In genomic region chr2:118775846-118776245, GRCm38 (mm10) we compare ENCODE assay signal across 12 mouse cellular contexts. TPM values are rescaled to one million over a fixed set of nuclear protein-coding genes. Genes with fewer than 3 reads are reported as not detected.
A peak's percentile ranks its signal among the peaks of the same experiment; 100 is the strongest.
DNase-seq lines count a peak whose midpoint lies in the region; ATAC-seq and TF ChIP-seq lines count a peak whose summit lies in the region.
"Had no signal": no experiment of that assay in that cellular context is flagged by ENCODE, and none has a peak within 500 bp of the region (broad histone marks: within the 10 kb centered on the region; RNA-seq: fewer than 3 reads in every experiment).

No protein-coding gene starts in this region.

- peaks cover 15% of the 10 kb centered on the region; the same call in 1 of the 2 replicates for H3K27me3 ChIP-seq in heart, embryonic 12.5 days (replicated peaks)
- no peaks in the 10 kb centered on the region for H3K27me3 ChIP-seq in midbrain, postnatal 0 days (ENCODE audit: insufficient read depth, low read length)
- H3K27me3 ChIP-seq in midbrain, embryonic 16.5 days (ENCODE audit: control insufficient read depth, insufficient read depth, low read depth, low read length) = no peaks in the 10 kb centered on the region
- H3K27me3 ChIP-seq in small intestine, adult 2 months (ENCODE audit: control insufficient read depth, insufficient read depth, low read length) = no peaks in the 10 kb centered on the region

- peaks cover 12% of the 10 kb centered on the region for H3K4me1 ChIP-seq in heart, embryonic 12.5 days (replicated peaks)
- 0 out of 2 replicates have a peak, but pooled peaks cover 3% of the 10 kb centered on the region for H3K4me1 ChIP-seq in midbrain, postnatal 0 days (ENCODE audit: insufficient read depth, low read length)
- H3K4me1 ChIP-seq in midbrain, embryonic 16.5 days (ENCODE audit: control insufficient read depth, insufficient read depth, low read length) = peaks cover 10% of the 10 kb centered on the region
- peaks cover 35% of the 10 kb centered on the region for H3K4me1 ChIP-seq in small intestine, adult 2 months (ENCODE audit: control insufficient read depth, insufficient read depth, insufficient read length, low read length)

- no peaks in the 10 kb centered on the region for H3K36me3 ChIP-seq in heart, embryonic 12.5 days
- no peaks in the 10 kb centered on the region for H3K36me3 ChIP-seq in midbrain, postnatal 0 days (ENCODE audit: insufficient read depth, low read length)
- no peaks in the 10 kb centered on the region for H3K36me3 ChIP-seq in midbrain, embryonic 16.5 days (ENCODE audit: control insufficient read depth, insufficient read depth, low read length)
- H3K36me3 ChIP-seq in small intestine, adult 2 months (ENCODE audit: control insufficient read depth, insufficient read depth, low read length) = peaks cover 12% of the 10 kb centered on the region; the same call in 1 of the 2 replicates
- H3K36me3 ChIP-seq: embryonic facial prominence, embryonic 13.5 days; liver, embryonic 15.5 days had no signal

- TF ChIP-seq CTCF in midbrain, postnatal 0 days (IDR thresholded peaks at IDR 0.05) = no peak
- no peak for TF ChIP-seq CTCF in small intestine, adult 2 months (IDR thresholded peaks at IDR 0.05; ENCODE audit: extremely low read depth, insufficient read length, insufficient replicate concordance, low read depth, low read length)

- H3K9ac ChIP-seq in heart, embryonic 12.5 days = no peak overlapping the region
- H3K9ac ChIP-seq in midbrain, postnatal 0 days (replicated peaks; ENCODE audit: low read length, poor library complexity, severe bottlenecking) = no peak overlapping the region
- no peak overlapping the region for H3K9ac ChIP-seq in midbrain, embryonic 16.5 days (ENCODE audit: low read depth, low read length)
- H3K9ac ChIP-seq: embryonic facial prominence, embryonic 13.5 days; liver, embryonic 15.5 days had no signal

- H3K27ac ChIP-seq in heart, embryonic 12.5 days (ENCODE audit: poor library complexity, severe bottlenecking) = no peak overlapping the region
- H3K27ac ChIP-seq in midbrain, postnatal 0 days (ENCODE audit: low read depth, low read length) = no peak overlapping the region
- H3K27ac ChIP-seq in midbrain, embryonic 16.5 days (ENCODE audit: low read length) = no peak overlapping the region
- peak overlapping the region; percentile 82 for H3K27ac ChIP-seq in small intestine, adult 2 months (ENCODE audit: insufficient read depth, low read depth, low read length)
- H3K27ac ChIP-seq: embryonic facial prominence, embryonic 13.5 days; liver, embryonic 15.5 days had no signal

- H3K4me3 ChIP-seq in heart, embryonic 12.5 days = no peak overlapping the region
- H3K4me3 ChIP-seq in midbrain, postnatal 0 days (ENCODE audit: low read depth, low read length) = no peak overlapping the region
- no peak overlapping the region for H3K4me3 ChIP-seq in midbrain, embryonic 16.5 days (ENCODE audit: low read depth, low read length)
- peak overlapping the region; percentile 36 for H3K4me3 ChIP-seq in small intestine, adult 2 months (ENCODE audit: low read depth, low read length)
- H3K4me3 ChIP-seq: embryonic facial prominence, embryonic 13.5 days; liver, embryonic 15.5 days had no signal

- DNase-seq in heart, postnatal 4 days = no peak
- DNase-seq in midbrain, postnatal 0 days (ENCODE audit: low spot score) = peak; percentile 69
- DNase-seq in layer of hippocampus, adult 18-20 months (ENCODE audit: low spot score in 2 of 2) = peak; percentile 75 to 84
- no peak for DNase-seq in spleen, postnatal 10 days (ENCODE audit: low spot score in 2 of 2)
- DNase-seq in urinary bladder, postnatal 25 days (ENCODE audit: low spot score) = no peak
- DNase-seq: adrenal gland, adult 8-10 months had no signal

- ATAC-seq in heart, embryonic 12.5 days (ENCODE audit: insufficient number of reproducible peaks, low FRiP score) = peak; percentile 20; the same call in 1 of the 2 replicates
- ATAC-seq in midbrain, postnatal 0 days (ENCODE audit: low FRiP score) = no peak
- no peak for ATAC-seq in midbrain, embryonic 16.5 days

- 77% methylated on average over 3 of the region's 4 CpGs for WGBS in heart, embryonic 12.5 days
- WGBS in midbrain, postnatal 0 days = 71% methylated on average over 3 of the region's 4 CpGs
- 81% methylated on average over 3 of the region's 4 CpGs for WGBS in midbrain, embryonic 16.5 days
- 32% methylated on average over 3 of the region's 4 CpGs for WGBS in small intestine, adult 2 months

- TF ChIP-seq POLR2A in small intestine, adult 2 months (IDR thresholded peaks at IDR 0.05; ENCODE audit: low read depth, low read length) = no peak

- no peaks in the 10 kb centered on the region for H3K9me3 ChIP-seq in heart, embryonic 12.5 days (replicated peaks)
- no peaks in the 10 kb centered on the region for H3K9me3 ChIP-seq in midbrain, postnatal 0 days (ENCODE audit: low read length)
- H3K9me3 ChIP-seq in midbrain, embryonic 16.5 days (replicated peaks; ENCODE audit: control insufficient read depth, low read length, poor library complexity, severe bottlenecking) = no peaks in the 10 kb centered on the region
- H3K9me3 ChIP-seq: embryonic facial prominence, embryonic 13.5 days; liver, embryonic 15.5 days had no signal

- no peak overlapping the region for H3K4me2 ChIP-seq in heart, embryonic 12.5 days
- H3K4me2 ChIP-seq in midbrain, postnatal 0 days (ENCODE audit: low read depth, low read length, poor library complexity, severe bottlenecking) = no peak overlapping the region
- no peak overlapping the region for H3K4me2 ChIP-seq in midbrain, embryonic 16.5 days (ENCODE audit: low read length)
- H3K4me2 ChIP-seq: embryonic facial prominence, embryonic 13.5 days; liver, embryonic 15.5 days had no signal

RNA-seq across cellular contexts. Expression of gene Phgr1, which starts 3.3 kb away (rescaled TPM):
- polyA plus RNA-seq in heart, embryonic 12.5 days (2016; fragmentation: Nextera tagmentation; extraction: Ambion mirVana) = not detected in 2 replicates
- not detected for total RNA-seq in heart, postnatal 4 days (2021)
- total RNA-seq in midbrain, postnatal 0 days (2014; rRNA removed) = not detected in 2 replicates
- polyA plus RNA-seq in midbrain, postnatal 0 days (2015; fragmentation: Nextera tagmentation; extraction: Ambion mirVana) = not detected in 2 replicates
- polyA plus RNA-seq in midbrain, embryonic 16.5 days (2015; fragmentation: Nextera tagmentation; extraction: Ambion mirVana) = not detected in 2 replicates
- total RNA-seq in layer of hippocampus, adult 18-20 months (2021) = not detected
- polyA plus RNA-seq in small intestine, adult 2 months (2012; rRNA removed) = 2,253 and 5,176 TPM in 2 replicates
- total RNA-seq: adrenal gland, adult 8-10 months had no signal
- polyA plus RNA-seq: embryonic facial prominence, embryonic 13.5 days; liver, embryonic 15.5 days; neural tube, embryonic 14.5 days had no signal

RNA-seq across cellular contexts. Expression of gene Disp2, which starts 3.7 kb away (rescaled TPM):
- 0.10 and 0.23 TPM in 2 replicates for polyA plus RNA-seq in heart, embryonic 12.5 days (2016; fragmentation: Nextera tagmentation; extraction: Ambion mirVana)
- total RNA-seq in heart, postnatal 4 days (2021) = under 1 TPM; 0.07 to 0.10 TPM
- total RNA-seq in midbrain, postnatal 0 days (2014; rRNA removed) = 180 and 201 TPM in 2 replicates
- polyA plus RNA-seq in midbrain, postnatal 0 days (2015; fragmentation: Nextera tagmentation; extraction: Ambion mirVana) = 68.7 and 72.6 TPM in 2 replicates
- 72.3 and 77.0 TPM in 2 replicates for polyA plus RNA-seq in midbrain, embryonic 16.5 days (2015; fragmentation: Nextera tagmentation; extraction: Ambion mirVana)
- total RNA-seq in layer of hippocampus, adult 18-20 months (2021) = 100 to 1,000 TPM; 261 to 266 TPM
- 1.7 and 3.5 TPM in 2 replicates for polyA plus RNA-seq in small intestine, adult 2 months (2012; rRNA removed)

RNA-seq across cellular contexts. Expression of gene Ccdc9b, which starts 13.4 kb away (rescaled TPM):
- polyA plus RNA-seq in heart, embryonic 12.5 days (2016; fragmentation: Nextera tagmentation; extraction: Ambion mirVana) = 2.7 and 3.6 TPM in 2 replicates
- 1 to 10 TPM; 6.6 to 7.4 TPM for total RNA-seq in heart, postnatal 4 days (2021)
- total RNA-seq in midbrain, postnatal 0 days (2014; rRNA removed) = 1.5 and 3.4 TPM in 2 replicates
- 0.74 and 0.79 TPM in 2 replicates for polyA plus RNA-seq in midbrain, postnatal 0 days (2015; fragmentation: Nextera tagmentation; extraction: Ambion mirVana)
- polyA plus RNA-seq in midbrain, embryonic 16.5 days (2015; fragmentation: Nextera tagmentation; extraction: Ambion mirVana) = 1.2 and 1.6 TPM in 2 replicates
- 1 to 10 TPM; 6.5 to 6.7 TPM for total RNA-seq in layer of hippocampus, adult 18-20 months (2021)
- 2.4 and 3.3 TPM in 2 replicates for polyA plus RNA-seq in small intestine, adult 2 months (2012; rRNA removed)

RNA-seq across cellular contexts. Expression of gene Inafm2, which starts 30.3 kb away (rescaled TPM):
- 33.8 and 37.3 TPM in 2 replicates for polyA plus RNA-seq in heart, embryonic 12.5 days (2016; fragmentation: Nextera tagmentation; extraction: Ambion mirVana)
- 10 to 100 TPM; 33.9 to 34.9 TPM for total RNA-seq in heart, postnatal 4 days (2021)
- 13.5 and 17.4 TPM in 2 replicates for total RNA-seq in midbrain, postnatal 0 days (2014; rRNA removed)
- 12.6 and 13.3 TPM in 2 replicates for polyA plus RNA-seq in midbrain, postnatal 0 days (2015; fragmentation: Nextera tagmentation; extraction: Ambion mirVana)
- 17.9 and 18.9 TPM in 2 replicates for polyA plus RNA-seq in midbrain, embryonic 16.5 days (2015; fragmentation: Nextera tagmentation; extraction: Ambion mirVana)
- 10 to 100 TPM; 71.4 to 77.5 TPM for total RNA-seq in layer of hippocampus, adult 18-20 months (2021)
- 6.2 and 8.8 TPM in 2 replicates for polyA plus RNA-seq in small intestine, adult 2 months (2012; rRNA removed)

RNA-seq across cellular contexts. Expression of gene Knstrn, which starts 38.0 kb away (rescaled TPM):
- polyA plus RNA-seq in heart, embryonic 12.5 days (2016; fragmentation: Nextera tagmentation; extraction: Ambion mirVana) = 109 and 115 TPM in 2 replicates
- total RNA-seq in heart, postnatal 4 days (2021) = 10 to 100 TPM; 53.5 to 65.0 TPM
- 3.1 and 4.5 TPM in 2 replicates for total RNA-seq in midbrain, postnatal 0 days (2014; rRNA removed)
- polyA plus RNA-seq in midbrain, postnatal 0 days (2015; fragmentation: Nextera tagmentation; extraction: Ambion mirVana) = 5.6 and 6.6 TPM in 2 replicates
- polyA plus RNA-seq in midbrain, embryonic 16.5 days (2015; fragmentation: Nextera tagmentation; extraction: Ambion mirVana) = 13.8 TPM in 2 replicates
- 1 to 10 TPM; 1.1 TPM for total RNA-seq in layer of hippocampus, adult 18-20 months (2021)
- polyA plus RNA-seq in small intestine, adult 2 months (2012; rRNA removed) = 1.5 and 4.7 TPM in 2 replicates

Comparison
In these comparisons a context has a peak if more than half of its experiments do, and no peak if none do; other contexts are left out.
1. DNase-seq: peak in midbrain, postnatal 0 days (single experiment) and layer of hippocampus, adult 18-20 months (2 of 2); none in heart, postnatal 4 days (single experiment), spleen, postnatal 10 days (0 of 2) and urinary bladder, postnatal 25 days (single experiment).
2. RNA of gene Phgr1, which starts 3.3 kb away (polyA plus RNA-seq): 2,253 to 5,176 TPM in small intestine, adult 2 months; not detected in heart, embryonic 12.5 days, not detected in midbrain, postnatal 0 days and not detected in midbrain, embryonic 16.5 days; every median in the first group is over 1,000 times any median in the second.
3. RNA of gene Disp2, which starts 3.7 kb away (polyA plus RNA-seq): 72.3 to 77.0 TPM in midbrain, embryonic 16.5 days and 68.7 to 72.6 TPM in midbrain, postnatal 0 days; 1.7 to 3.5 TPM in small intestine, adult 2 months and 0.10 to 0.23 TPM in heart, embryonic 12.5 days; every median in the first group is over 10 times any median in the second.